Mouse (Mus musculus): ENCODE measurements around the gene Alg11.

DNA sequence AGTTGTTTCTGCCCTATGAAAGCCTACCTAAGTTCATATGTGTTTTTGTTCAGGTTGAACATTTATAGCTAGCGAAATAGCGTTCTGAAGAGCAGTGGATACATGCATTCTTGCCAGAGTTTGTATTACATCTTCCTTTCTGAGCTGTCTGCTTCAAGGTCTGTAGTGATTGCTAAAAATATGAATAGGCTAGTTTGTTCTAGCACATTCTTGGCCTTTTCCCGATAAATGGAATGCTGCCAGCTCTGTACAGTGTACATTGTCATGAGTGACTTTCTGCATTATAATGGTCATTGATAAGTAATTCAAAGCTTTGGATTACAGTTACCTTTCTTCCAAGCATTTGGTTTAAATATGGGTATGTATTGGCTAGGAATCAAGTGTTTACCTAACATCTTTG, 605 bp downstream of the Alg11 start:
- TF ChIP-seq CTCF (conservative IDR thresholded peaks at IDR 0.05; ENCODE audit: low read length) = no peak
- no peak for TF ChIP-seq NANOG (IDR thresholded peaks at IDR 0.05; ENCODE audit: borderline replicate concordance, low read length)

Measured in E14TG2a.4 (cell line).